Mouse (Mus musculus): ENCODE measurements around the gene Napsa. TPM values are rescaled to one million over a fixed set of nuclear protein-coding genes. Genes with fewer than 3 reads are reported as not detected.
A peak's percentile ranks its signal among the peaks of the same experiment; 100 is the strongest.

The Napsa gene
- polyA plus RNA-seq, 1 experiment = 0.26 TPM

- TF ChIP-seq POLR2A (IDR thresholded peaks at IDR 0.05; ENCODE audit: borderline replicate concordance, insufficient read depth, low read length) = no peak
- TF ChIP-seq CTCF (IDR thresholded peaks at IDR 0.05; ENCODE audit: borderline replicate concordance, insufficient read depth, low read depth, low read length) = no peak
- H3K4me3 ChIP-seq (replicated peaks; ENCODE audit: insufficient read depth, low read depth, low read length) = no peak overlapping the region
- H3K27me3 ChIP-seq (ENCODE audit: control insufficient read depth, insufficient read depth, low read length) = no peaks in the 10 kb centered on the region
- no peak overlapping the region for H3K27ac ChIP-seq (ENCODE audit: insufficient read depth, low read length)
- H3K4me1 ChIP-seq (ENCODE audit: control insufficient read depth, insufficient read depth, low read length) = peaks cover 5% of the 10 kb centered on the region; the same call in 1 of the 2 replicates
- no peak for DNase-seq
- 81% methylated on average over 31 of the region's 31 CpGs for WGBS
Measured at GRCm38 (mm10) chr7:44552141-44552908, 19.9 kb upstream of the Napsa start.

DNA sequence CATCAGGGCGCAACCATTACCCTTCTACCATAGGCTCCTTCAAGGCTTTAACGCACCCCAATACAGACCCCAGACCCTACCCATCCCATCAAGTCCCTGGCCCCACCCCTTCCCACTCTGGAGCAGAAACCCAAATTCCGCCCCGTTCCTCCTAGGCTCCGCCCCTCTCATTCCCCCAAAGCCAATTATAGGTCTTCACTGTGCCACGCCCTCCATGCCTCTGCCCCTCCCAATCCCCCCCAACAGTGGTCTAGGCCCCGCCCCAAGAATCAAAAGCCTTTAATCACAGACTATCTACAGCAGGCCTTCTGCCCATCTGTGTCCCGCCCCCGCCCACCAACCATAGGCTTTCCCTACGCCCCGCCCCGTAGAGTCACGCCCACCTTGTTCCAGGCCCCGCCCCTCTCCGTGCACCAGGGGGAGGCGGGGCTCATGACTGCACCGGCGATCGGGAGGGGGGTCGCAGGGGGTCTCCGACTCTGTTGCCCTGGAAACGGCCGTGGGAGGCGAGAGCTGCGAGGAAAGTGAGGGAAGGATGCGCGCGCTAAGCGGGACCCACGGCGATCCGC lies 18.9 kb upstream of the Napsa start:
- Histone ChIP-seq H3K4me1 (ENCODE audit: control insufficient read depth, insufficient read depth, low read length) (no peaks in the 10 kb centered on the region), H3K27ac (ENCODE audit: insufficient read depth, low read length) (peak overlapping the region; percentile 64; the same call in 1 of the 2 replicates), H3K27me3 (ENCODE audit: control insufficient read depth, insufficient read depth, low read length) (no peaks in the 10 kb centered on the region), H3K4me3 (replicated peaks; ENCODE audit: insufficient read depth, low read depth, low read length) (peak overlapping the region; percentile 98)
- 1% methylated on average over 32 of the region's 32 CpGs for WGBS
- DNase-seq = peak; percentile 34 to 42
- no peak for TF ChIP-seq POLR2A (IDR thresholded peaks at IDR 0.05; ENCODE audit: borderline replicate concordance, insufficient read depth, low read length)
- no peak for TF ChIP-seq CTCF (IDR thresholded peaks at IDR 0.05; ENCODE audit: borderline replicate concordance, insufficient read depth, low read depth, low read length)

DNA sequence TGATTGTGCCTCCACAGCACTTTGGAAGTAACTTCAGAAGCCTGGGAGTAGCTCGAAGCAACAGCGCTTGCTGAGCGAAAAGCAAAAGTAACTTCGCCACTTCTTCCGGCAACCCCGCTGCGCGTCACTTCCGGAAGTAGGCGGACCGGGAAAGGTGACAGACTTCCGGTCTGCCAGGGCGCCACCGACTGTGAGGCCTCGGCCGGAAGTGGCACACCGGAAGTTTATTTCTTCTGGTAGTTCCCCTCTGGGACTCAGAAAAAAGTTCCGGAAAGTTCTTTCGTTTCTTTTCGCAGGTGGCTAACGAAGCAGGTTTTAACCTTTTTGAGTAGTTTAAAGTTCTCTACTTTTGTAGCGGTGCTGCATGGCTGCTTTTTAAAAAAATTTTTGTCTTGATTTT lies 18.4 kb upstream of the Napsa start, which contains the start of gene Nr1h2:
Gene Nr1h2, minus strand, starts transcription at position 126 of the 400 bp plus-strand sequence.
- TF ChIP-seq CTCF (IDR thresholded peaks at IDR 0.05; ENCODE audit: borderline replicate concordance, insufficient read depth, low read depth, low read length) (no peak), POLR2A (IDR thresholded peaks at IDR 0.05; ENCODE audit: borderline replicate concordance, insufficient read depth, low read length) (peak; percentile 68; the same call in 1 of the 2 replicates)
- peak within 1 kb of the TSS; percentile 98 for H3K4me3 ChIP-seq (replicated peaks; ENCODE audit: insufficient read depth, low read depth, low read length)
- H3K27me3 ChIP-seq (ENCODE audit: control insufficient read depth, insufficient read depth, low read length) = no peaks in the 10 kb centered on the region
- no peaks in the 10 kb centered on the region for H3K4me1 ChIP-seq (ENCODE audit: control insufficient read depth, insufficient read depth, low read length)
- WGBS = under 1% methylated on average over 22 of the region's 22 CpGs
- peak; percentile 95 for DNase-seq
- H3K27ac ChIP-seq (ENCODE audit: insufficient read depth, low read length) = peak within 1 kb of the TSS; percentile 64; the same call in 1 of the 2 replicates

DNA sequence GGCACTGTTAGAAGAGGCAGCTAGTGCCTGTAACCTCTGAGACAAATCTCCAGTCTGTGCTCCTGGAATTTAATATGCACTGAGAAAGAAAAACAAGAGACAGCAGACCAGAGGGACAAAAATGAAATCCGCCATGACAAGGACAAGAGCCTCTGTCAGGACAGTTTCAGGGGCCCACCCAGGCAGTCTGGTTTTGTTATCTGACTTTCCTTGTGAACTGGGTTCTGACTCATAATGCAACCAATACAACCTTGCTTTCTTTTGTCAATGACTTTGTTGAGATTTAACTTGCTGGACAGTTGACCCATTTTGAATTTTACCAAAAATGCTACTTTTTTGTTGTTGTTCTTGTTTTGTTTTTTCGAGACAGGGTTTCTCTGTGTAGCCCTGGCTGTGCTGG lies 14.6 kb upstream of the Napsa start:
- TF ChIP-seq POLR2A (IDR thresholded peaks at IDR 0.05; ENCODE audit: borderline replicate concordance, insufficient read depth, low read length) (no peak), CTCF (IDR thresholded peaks at IDR 0.05; ENCODE audit: borderline replicate concordance, insufficient read depth, low read depth, low read length) (no peak)
- DNase-seq = no peak
- 47% methylated on average over 2 of the region's 2 CpGs for WGBS
- no peaks in the 10 kb centered on the region for H3K4me1 ChIP-seq (ENCODE audit: control insufficient read depth, insufficient read depth, low read length)
- H3K4me3 ChIP-seq (replicated peaks; ENCODE audit: insufficient read depth, low read depth, low read length) = no peak overlapping the region
- no peaks in the 10 kb centered on the region for H3K27me3 ChIP-seq (ENCODE audit: control insufficient read depth, insufficient read depth, low read length)
- no peak overlapping the region for H3K27ac ChIP-seq (ENCODE audit: insufficient read depth, low read length)

DNA sequence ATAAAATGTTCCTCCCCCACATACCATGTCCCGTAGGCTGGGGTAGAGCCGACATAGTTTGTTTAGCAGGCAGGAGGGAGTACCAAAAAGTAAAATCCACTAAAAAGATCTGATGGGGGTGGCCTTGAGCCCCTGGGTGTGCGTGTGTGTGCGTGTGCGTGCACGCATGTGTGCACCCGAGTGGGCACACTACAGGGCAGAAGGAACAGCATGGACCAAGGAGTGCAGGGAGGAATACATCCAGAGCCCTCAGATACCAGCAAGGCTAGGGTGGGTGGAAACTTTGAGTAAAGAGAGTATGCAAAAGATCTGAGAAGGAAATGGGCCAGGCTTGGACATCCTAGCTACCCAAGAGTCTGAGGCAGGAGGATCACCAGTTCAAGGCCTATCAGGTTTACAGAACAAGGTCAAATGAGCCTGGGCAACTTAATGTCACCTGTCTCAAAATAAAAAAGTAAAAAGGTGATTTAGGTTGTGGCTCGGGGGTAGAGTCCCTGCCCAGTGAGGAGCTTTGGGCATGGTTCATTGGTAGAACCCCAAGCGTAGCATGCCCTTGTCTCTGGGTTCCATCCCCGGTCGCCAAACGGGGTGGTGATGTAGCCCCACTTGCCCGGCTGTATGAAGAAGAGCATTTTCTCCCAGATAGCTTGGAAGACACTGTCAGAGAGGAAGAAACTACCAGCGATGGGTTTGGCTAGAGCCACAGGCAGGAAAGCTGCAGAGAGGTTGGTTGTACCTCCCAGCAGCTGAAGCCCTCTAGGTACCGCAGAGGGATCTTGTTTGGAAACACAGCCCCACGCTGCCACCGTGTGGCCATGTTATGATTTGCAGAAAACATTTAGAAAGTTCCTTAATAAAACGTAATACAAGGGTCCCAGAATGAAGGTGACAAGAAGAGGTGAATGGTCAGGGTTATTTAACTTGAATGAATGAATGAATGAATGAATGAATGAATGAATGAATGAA lies 11.5 kb upstream of the Napsa start:
- TF ChIP-seq CTCF (IDR thresholded peaks at IDR 0.05; ENCODE audit: borderline replicate concordance, insufficient read depth, low read depth, low read length) = peak; percentile 84
- TF ChIP-seq POLR2A (IDR thresholded peaks at IDR 0.05; ENCODE audit: borderline replicate concordance, insufficient read depth, low read length) = no peak
- DNase-seq = peak; percentile 78 to 83
- H3K4me3 ChIP-seq (replicated peaks; ENCODE audit: insufficient read depth, low read depth, low read length) = no peak overlapping the region
- H3K4me1 ChIP-seq (ENCODE audit: control insufficient read depth, insufficient read depth, low read length) = no peaks in the 10 kb centered on the region
- H3K27me3 ChIP-seq (ENCODE audit: control insufficient read depth, insufficient read depth, low read length) = no peaks in the 10 kb centered on the region
- no peak overlapping the region for H3K27ac ChIP-seq (ENCODE audit: insufficient read depth, low read length)
- WGBS = 52% methylated on average over 18 of the region's 18 CpGs

DNA sequence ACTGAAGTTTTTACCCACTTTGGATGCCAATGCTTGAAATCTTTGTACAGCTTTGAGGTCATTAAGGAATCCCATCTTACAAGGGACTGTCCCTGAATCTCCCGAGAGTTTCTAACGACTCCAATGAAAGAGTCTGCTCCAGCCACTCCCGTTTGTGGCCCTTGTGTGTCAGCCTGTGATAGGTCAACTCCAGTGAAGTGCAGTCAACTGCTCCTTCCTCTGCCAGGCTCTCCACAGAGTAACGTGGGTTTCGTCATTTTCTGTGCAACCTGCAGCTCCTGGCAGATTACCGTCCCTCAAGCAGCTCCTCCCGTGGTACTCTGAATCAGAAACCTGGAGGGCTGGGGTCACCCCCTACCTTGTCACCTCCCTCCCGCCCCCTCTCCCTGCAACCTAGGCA lies 8.9 kb upstream of the Napsa start:
- DNase-seq = no peak
- TF ChIP-seq POLR2A (IDR thresholded peaks at IDR 0.05; ENCODE audit: borderline replicate concordance, insufficient read depth, low read length) = no peak
- no peak for TF ChIP-seq CTCF (IDR thresholded peaks at IDR 0.05; ENCODE audit: borderline replicate concordance, insufficient read depth, low read depth, low read length)
- WGBS = 47% methylated on average over 8 of the region's 8 CpGs
- no peaks in the 10 kb centered on the region for H3K4me1 ChIP-seq (ENCODE audit: control insufficient read depth, insufficient read depth, low read length)
- H3K27me3 ChIP-seq (ENCODE audit: control insufficient read depth, insufficient read depth, low read length) = no peaks in the 10 kb centered on the region
- no peak overlapping the region for H3K27ac ChIP-seq (ENCODE audit: insufficient read depth, low read length)
- no peak overlapping the region for H3K4me3 ChIP-seq (replicated peaks; ENCODE audit: insufficient read depth, low read depth, low read length)

DNA sequence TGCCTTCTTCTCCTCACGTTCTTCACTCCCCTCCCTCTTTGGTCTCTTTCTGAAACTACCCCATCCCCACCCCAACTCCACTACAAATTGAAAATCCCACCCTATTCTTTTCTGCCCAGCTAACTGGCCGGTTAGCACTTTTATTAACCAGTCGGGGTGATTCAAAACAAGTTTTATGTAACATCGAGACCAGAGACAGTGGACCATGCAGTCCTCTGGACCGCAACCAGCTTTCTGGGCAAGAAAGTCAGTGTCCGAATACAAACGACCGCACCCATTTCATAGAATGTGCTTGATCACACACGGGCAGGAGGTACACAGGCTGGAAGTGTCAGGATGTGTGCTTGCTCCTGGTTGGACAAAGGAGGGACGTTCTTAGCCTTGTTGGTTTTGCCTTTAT lies 7.7 kb upstream of the Napsa start:
- Histone ChIP-seq H3K4me1 (ENCODE audit: control insufficient read depth, insufficient read depth, low read length) (no peaks in the 10 kb centered on the region), H3K27me3 (ENCODE audit: control insufficient read depth, insufficient read depth, low read length) (no peaks in the 10 kb centered on the region), H3K4me3 (replicated peaks; ENCODE audit: insufficient read depth, low read depth, low read length) (no peak overlapping the region), H3K27ac (ENCODE audit: insufficient read depth, low read length) (no peak overlapping the region)
- WGBS = 80% methylated on average over 10 of the region's 10 CpGs
- no peak for TF ChIP-seq CTCF (IDR thresholded peaks at IDR 0.05; ENCODE audit: borderline replicate concordance, insufficient read depth, low read depth, low read length)
- no peak for TF ChIP-seq POLR2A (IDR thresholded peaks at IDR 0.05; ENCODE audit: borderline replicate concordance, insufficient read depth, low read length)
- DNase-seq = no peak

Data from cerebellum, adult 2 months (tissue).